Mouse (Mus musculus): Measurements from ENCODE around the gene Homez.

DNA sequence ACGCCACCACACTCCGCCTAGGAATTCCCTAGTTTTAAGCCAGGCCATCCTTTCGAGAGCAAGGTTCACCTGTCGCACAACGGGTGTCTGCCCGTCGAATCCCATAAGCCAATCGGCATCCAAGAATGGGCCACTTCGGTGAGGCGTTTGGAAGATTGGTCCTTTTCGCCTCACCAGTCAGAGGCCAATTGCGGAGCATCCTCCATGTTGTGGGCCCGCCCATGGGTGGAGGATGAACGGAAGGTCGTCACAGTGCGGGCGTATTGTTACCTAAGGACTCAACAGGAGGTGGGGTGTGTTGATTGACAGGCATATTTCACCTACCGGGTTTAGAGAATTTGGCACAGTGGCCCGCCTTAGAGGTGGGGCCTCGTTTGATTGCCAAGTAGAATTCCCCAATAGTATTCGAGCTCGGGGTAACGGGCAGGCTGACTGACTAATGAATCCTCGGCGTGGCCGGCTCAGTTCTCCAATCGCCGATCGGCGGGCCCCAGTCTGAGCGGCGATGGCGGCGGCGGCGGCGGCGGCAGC lies 23.0 kb upstream of the Homez start:
- TF ChIP-seq MAX (IDR thresholded peaks at IDR 0.05; ENCODE audit: low read depth): no peak
- TF ChIP-seq POLR2A (IDR thresholded peaks at IDR 0.05; ENCODE audit: insufficient read length, low read depth): no peak
- no peak for TF ChIP-seq REST (IDR thresholded peaks at IDR 0.05; ENCODE audit: insufficient read depth, insufficient read length)
- no peak for TF ChIP-seq E2F4 (IDR thresholded peaks at IDR 0.05; ENCODE audit: insufficient read depth)

Data from myocyte (in vitro differentiated cells).